Mouse (Mus musculus) frontal cortex, adult 2 months (tissue): ENCODE results near the gene Cartpt. TPM values are rescaled to one million over a fixed set of nuclear protein-coding genes. Genes with fewer than 3 reads are reported as not detected.
"Not testable (repeated sequence)": the region's sequence is repeated elsewhere in the genome, so short reads cannot be mapped to it uniquely, and the experiment has no call there.

Experiments used
- DNase-seq, 2 experiments: peaks; one replicate each; pipeline ENCODE4 v3.0.0; 2022; ENCODE audit warnings: low spot score in 1 of 2; ENCODE audit errors: extremely low spot score in 1 of 2
- polyA plus RNA-seq: library from polyadenylated mRNA; depleted of rRNA; stranded (reverse); fragments of >200 nt; gene quantifications from 2 replicates; pipeline ENCODE4 v1.2.3, GENCODE M21; 2012; rRNA removed

The Cartpt gene
- polyA plus RNA-seq, 1 experiment = 13.6 TPM

GRCm38 (mm10) chr13:99857879-99858278 lies 43.0 kb downstream of the Cartpt start:
- no peak for DNase-seq

- no peak for DNase-seq
Measured at GRCm38 (mm10) chr13:99857336-99857735, 43.6 kb downstream of the Cartpt start.

- no peak for DNase-seq
Measured at GRCm38 (mm10) chr13:99855229-99855628, 45.7 kb downstream of the Cartpt start.

DNA sequence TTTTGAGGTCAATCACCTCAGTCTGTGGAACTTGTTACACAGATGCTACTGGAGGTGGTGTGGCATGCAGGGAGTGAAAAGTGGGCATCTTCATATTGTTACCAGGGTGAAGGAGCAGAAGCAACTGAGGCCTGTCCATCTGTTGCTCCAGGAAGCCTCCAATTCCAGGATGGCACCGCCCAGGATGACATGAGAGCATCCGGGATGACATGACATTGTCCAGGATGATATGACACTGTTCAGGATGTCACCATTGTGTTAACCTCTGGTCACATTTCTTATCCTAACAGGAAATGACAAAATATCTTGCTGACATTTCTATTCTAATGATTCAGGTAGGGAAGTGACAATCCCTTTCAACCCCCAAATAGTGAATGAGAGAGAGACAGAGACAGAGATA lies 47.8 kb downstream of the Cartpt start:
- no peak for DNase-seq

- not testable (repeated sequence) for DNase-seq
Measured at GRCm38 (mm10) chr13:99852416-99852815, 48.5 kb downstream of the Cartpt start.

DNA sequence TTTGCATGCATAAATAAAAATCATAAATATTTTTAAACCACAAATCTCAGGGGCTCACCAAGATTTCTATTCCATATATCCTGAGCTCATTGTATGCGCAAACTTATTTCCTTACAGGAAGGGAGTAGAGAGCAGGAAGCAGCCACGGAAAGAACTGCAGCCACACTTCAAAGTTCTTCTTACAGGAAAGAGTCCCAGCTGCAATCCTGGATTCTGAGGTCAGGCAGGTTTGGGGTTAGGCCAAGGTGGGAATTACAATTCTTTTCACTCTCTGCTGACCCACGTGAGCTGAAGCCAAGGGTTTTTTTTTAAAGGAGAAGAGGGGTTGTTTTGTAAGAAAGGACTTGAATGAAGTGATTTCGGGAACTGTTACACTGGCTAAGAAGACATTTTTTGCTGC lies 49.9 kb downstream of the Cartpt start:
- no peak for DNase-seq

DNA sequence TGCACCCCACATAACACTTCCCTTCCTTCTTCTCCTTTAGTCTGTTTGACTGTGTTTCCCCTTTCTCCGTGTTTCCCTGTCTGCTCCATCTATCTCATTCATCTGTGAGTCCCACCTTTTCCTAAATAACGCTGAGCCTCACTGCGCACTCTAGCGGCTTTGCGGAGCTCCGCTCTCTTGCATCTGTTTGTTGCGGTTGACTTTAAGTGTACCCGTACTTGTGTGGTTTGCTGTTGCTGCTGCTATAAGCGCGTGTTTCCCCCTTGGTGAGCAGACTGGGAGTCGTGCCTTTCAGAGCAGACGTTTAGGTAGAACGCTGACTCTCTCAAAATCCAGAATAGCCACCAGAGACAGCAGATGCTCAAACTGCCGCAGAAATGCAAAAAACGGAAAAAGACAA lies 51.3 kb downstream of the Cartpt start:
- DNase-seq = peak; percentile 28 to 71

Other genes with a start within 250 kb of the Cartpt start
- gene Mccc2, start 114.5 kb upstream of the Cartpt start, polyA plus RNA-seq = 23.6 and 23.8 TPM in 2 replicates
- gene Bdp1, start 203.0 kb upstream of the Cartpt start, polyA plus RNA-seq = 15.8 and 16.0 TPM in 2 replicates
- gene Serf1, start 206.9 kb upstream of the Cartpt start, polyA plus RNA-seq = 38.2 and 40.1 TPM in 2 replicates
- gene Smn1, start 223.8 kb upstream of the Cartpt start, polyA plus RNA-seq = 38.0 and 39.1 TPM in 2 replicates